Mouse (Mus musculus): ENCODE results near the gene Tmem267. TPM values are rescaled to one million over a fixed set of nuclear protein-coding genes. Genes with fewer than 3 reads are reported as not detected.

Gene Tmem267
- polyA plus RNA-seq, 1 experiment from 2014 or later = 1.3 TPM

DNA sequence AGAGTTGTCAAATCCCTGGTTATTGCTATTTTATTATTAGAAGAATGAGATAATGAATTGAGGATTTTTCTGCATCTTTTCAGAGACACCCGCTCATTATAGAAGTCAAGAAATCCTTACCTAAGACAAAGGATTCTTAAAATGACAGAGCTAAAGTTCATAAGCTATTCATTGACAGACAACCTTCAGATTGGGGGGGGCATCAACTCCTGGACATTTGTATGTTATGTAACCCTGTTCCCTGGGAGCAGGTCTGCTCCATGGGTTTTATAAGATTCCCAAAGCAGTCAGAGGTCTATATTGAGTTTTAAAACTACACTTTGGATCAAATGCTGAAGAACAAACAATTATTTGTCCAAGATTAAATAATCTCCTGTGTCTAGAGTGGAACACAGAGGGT is 158.7 kb downstream of the Tmem267 start:
- no peaks in the 10 kb centered on the region for H3K27me3 ChIP-seq (ENCODE audit: control insufficient read depth, insufficient read depth, low read length)
- DNase-seq (ENCODE audit: low spot score) (no peak), ATAC-seq (ENCODE audit: low FRiP score, low TSS enrichment) (no peak)
- H3K4me2 ChIP-seq (replicated peaks; ENCODE audit: low read depth) = no peak overlapping the region
- H3K4me3 ChIP-seq (ENCODE audit: low read depth, low read length) = no peak overlapping the region
- H3K9ac ChIP-seq (ENCODE audit: low read length) = no peak overlapping the region
- no peaks in the 10 kb centered on the region for H3K9me3 ChIP-seq (ENCODE audit: control insufficient read depth, low read length)
- no peak for TF ChIP-seq EP300 (optimal IDR thresholded peaks at IDR 0.05)
- no peak for TF ChIP-seq CTCF (IDR thresholded peaks at IDR 0.05; ENCODE audit: low read depth)
- 100% methylated on average over 1 of the region's 1 CpGs for WGBS
- H3K4me1 ChIP-seq (replicated peaks; ENCODE audit: control insufficient read depth, insufficient read depth) = no peaks in the 10 kb centered on the region
- H3K36me3 ChIP-seq (ENCODE audit: control insufficient read depth, insufficient read depth, low read length) = no peaks in the 10 kb centered on the region
- no peak overlapping the region for H3K27ac ChIP-seq (replicated peaks)

DNA sequence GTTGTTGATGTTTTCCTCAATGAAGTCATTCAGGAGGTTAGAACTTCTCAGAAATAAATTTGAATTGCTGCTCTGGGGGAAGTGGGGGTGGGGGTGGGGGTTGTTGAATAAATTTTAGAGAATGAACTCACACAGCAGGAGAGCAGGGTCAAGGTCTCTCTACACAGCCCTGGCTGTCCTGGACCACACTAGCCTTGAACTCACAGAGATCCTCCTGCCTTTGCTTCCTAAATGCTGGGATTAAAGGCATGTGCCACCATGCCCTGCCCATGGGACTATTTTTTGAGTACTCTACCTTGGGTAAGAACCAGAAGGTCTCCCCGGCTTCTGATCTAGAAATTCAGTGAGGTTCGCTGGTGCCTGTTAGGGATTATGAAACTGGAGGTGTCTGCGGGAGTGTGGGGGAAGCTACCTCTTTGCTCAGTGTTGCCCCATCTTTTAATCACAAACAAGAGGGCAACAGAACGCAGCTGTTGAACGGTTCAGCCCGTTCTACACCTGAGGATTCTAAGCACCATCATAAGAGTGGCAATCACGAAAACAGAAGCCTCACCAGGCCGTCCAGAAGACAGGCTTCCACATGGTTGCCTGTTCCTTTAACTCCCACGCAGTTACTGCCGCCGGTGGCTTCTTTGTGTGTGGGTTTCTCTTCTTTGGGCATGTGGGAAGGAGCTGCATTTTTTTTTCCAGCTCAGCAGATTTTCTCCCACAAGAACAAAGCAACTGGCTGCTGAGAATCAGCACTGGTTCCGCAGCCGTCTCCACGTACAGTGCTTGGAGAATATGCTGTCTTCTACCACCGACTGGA is 161.3 kb downstream of the Tmem267 start:
- no peaks in the 10 kb centered on the region for H3K4me1 ChIP-seq (replicated peaks; ENCODE audit: control insufficient read depth, insufficient read depth)
- H3K36me3 ChIP-seq (ENCODE audit: control insufficient read depth, insufficient read depth, low read length) = no peaks in the 10 kb centered on the region
- no peaks in the 10 kb centered on the region for H3K9me3 ChIP-seq (ENCODE audit: control insufficient read depth, low read length)
- no peak overlapping the region for H3K9ac ChIP-seq (ENCODE audit: low read length)
- DNase-seq (ENCODE audit: low spot score) = no peak
- 56% methylated on average over 15 of the region's 15 CpGs for WGBS
- no peak overlapping the region for H3K27ac ChIP-seq (replicated peaks)
- H3K4me3 ChIP-seq (ENCODE audit: low read depth, low read length) = no peak overlapping the region
- no peak for TF ChIP-seq EP300 (optimal IDR thresholded peaks at IDR 0.05)
- TF ChIP-seq CTCF (IDR thresholded peaks at IDR 0.05; ENCODE audit: low read depth) = no peak
- no peak overlapping the region for H3K4me2 ChIP-seq (replicated peaks; ENCODE audit: low read depth)
- no peak for ATAC-seq (ENCODE audit: low FRiP score, low TSS enrichment)
- no peaks in the 10 kb centered on the region for H3K27me3 ChIP-seq (ENCODE audit: control insufficient read depth, insufficient read depth, low read length)

DNA sequence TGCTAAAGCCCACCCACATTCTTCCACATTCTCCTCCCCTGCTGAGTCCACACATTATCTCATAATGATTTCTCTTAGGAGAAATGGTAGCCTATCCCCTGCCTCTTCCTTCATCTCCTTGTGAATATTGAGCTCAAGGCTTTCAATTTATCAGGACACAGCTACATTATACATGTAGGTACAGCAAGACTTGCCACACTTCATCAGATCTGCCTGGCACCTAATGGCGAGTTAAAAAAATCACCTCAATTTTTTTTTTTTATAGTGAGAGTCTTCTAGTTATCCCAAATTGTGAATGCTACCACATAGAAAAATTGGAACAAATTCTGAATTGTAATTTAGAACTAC is 161.8 kb downstream of the Tmem267 start:
- Histone ChIP-seq H3K9ac (ENCODE audit: low read length) (no peak overlapping the region), H3K4me1 (replicated peaks; ENCODE audit: control insufficient read depth, insufficient read depth) (no peaks in the 10 kb centered on the region), H3K27ac (replicated peaks) (no peak overlapping the region), H3K4me3 (ENCODE audit: low read depth, low read length) (no peak overlapping the region), H3K36me3 (ENCODE audit: control insufficient read depth, insufficient read depth, low read length) (no peaks in the 10 kb centered on the region), H3K4me2 (replicated peaks; ENCODE audit: low read depth) (no peak overlapping the region), H3K27me3 (ENCODE audit: control insufficient read depth, insufficient read depth, low read length) (no peaks in the 10 kb centered on the region), H3K9me3 (ENCODE audit: control insufficient read depth, low read length) (no peaks in the 10 kb centered on the region)
- TF ChIP-seq EP300 (optimal IDR thresholded peaks at IDR 0.05) (no peak), CTCF (IDR thresholded peaks at IDR 0.05; ENCODE audit: low read depth) (no peak)
- DNase-seq (ENCODE audit: low spot score) (no peak), ATAC-seq (ENCODE audit: low FRiP score, low TSS enrichment) (no peak)
- 88% methylated on average over 1 of the region's 1 CpGs for WGBS

DNA sequence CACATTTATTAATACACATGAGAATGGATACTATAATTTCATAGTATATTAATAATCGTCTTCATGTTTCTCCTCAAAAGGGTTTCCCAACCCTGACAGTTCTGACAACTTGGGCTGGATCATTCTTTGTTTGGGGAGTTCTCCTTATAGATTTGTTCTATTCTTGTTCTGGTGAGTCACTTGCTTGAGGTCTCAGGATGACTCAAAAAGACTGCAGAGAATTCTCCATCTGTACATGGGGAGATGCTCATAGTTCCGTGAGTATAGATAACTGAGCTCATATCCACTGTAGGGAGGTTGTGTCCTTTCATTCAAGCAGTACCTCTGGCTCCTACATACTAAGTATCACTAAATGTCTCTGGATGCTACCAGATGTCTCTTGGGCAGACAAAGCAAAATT is 166.9 kb downstream of the Tmem267 start:
- no peaks in the 10 kb centered on the region for H3K36me3 ChIP-seq (ENCODE audit: control insufficient read depth, insufficient read depth, low read length)
- no peak for ATAC-seq (ENCODE audit: low FRiP score, low TSS enrichment)
- H3K4me3 ChIP-seq (ENCODE audit: low read depth, low read length) = no peak overlapping the region
- 80% methylated on average over 2 of the region's 2 CpGs for WGBS
- no peaks in the 10 kb centered on the region for H3K4me1 ChIP-seq (replicated peaks; ENCODE audit: control insufficient read depth, insufficient read depth)
- DNase-seq (ENCODE audit: low spot score) = no peak
- no peak overlapping the region for H3K4me2 ChIP-seq (replicated peaks; ENCODE audit: low read depth)
- TF ChIP-seq CTCF (IDR thresholded peaks at IDR 0.05; ENCODE audit: low read depth) = no peak
- no peak for TF ChIP-seq EP300 (optimal IDR thresholded peaks at IDR 0.05)
- H3K9ac ChIP-seq (ENCODE audit: low read length) = no peak overlapping the region
- H3K27me3 ChIP-seq (ENCODE audit: control insufficient read depth, insufficient read depth, low read length) = no peaks in the 10 kb centered on the region
- H3K9me3 ChIP-seq (ENCODE audit: control insufficient read depth, low read length) = no peaks in the 10 kb centered on the region
- no peak overlapping the region for H3K27ac ChIP-seq (replicated peaks)

DNA sequence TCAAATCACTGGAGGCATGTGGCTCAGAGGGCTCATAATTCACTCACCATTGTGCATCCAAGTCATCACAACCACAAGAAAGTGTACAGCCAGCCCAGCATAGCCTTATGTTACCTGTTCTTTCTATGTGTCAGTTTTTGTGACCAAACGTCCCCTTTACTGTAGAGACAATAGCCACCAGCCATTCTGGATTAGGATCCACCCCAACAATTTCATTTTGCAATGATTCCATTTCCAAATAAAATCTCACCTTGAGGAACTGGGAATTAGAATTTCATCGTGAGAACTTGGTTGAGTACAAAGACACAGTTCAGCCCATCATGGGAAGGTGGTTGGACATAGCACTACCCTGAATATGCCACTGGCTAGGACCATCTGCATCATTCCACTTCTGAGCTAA is 168.4 kb downstream of the Tmem267 start:
- TF ChIP-seq EP300 (optimal IDR thresholded peaks at IDR 0.05) (no peak), CTCF (IDR thresholded peaks at IDR 0.05; ENCODE audit: low read depth) (no peak)
- Histone ChIP-seq H3K27me3 (ENCODE audit: control insufficient read depth, insufficient read depth, low read length) (no peaks in the 10 kb centered on the region), H3K4me2 (replicated peaks; ENCODE audit: low read depth) (no peak overlapping the region), H3K9ac (ENCODE audit: low read length) (no peak overlapping the region), H3K27ac (replicated peaks) (no peak overlapping the region), H3K36me3 (ENCODE audit: control insufficient read depth, insufficient read depth, low read length) (no peaks in the 10 kb centered on the region), H3K9me3 (ENCODE audit: control insufficient read depth, low read length) (no peaks in the 10 kb centered on the region), H3K4me1 (replicated peaks; ENCODE audit: control insufficient read depth, insufficient read depth) (no peaks in the 10 kb centered on the region), H3K4me3 (ENCODE audit: low read depth, low read length) (no peak overlapping the region)
- no peak for ATAC-seq (ENCODE audit: low FRiP score, low TSS enrichment)
- whole genome bisulfite sequencing = 75% methylated on average over 2 of the region's 2 CpGs
- no peak for DNase-seq (ENCODE audit: low spot score)

DNA sequence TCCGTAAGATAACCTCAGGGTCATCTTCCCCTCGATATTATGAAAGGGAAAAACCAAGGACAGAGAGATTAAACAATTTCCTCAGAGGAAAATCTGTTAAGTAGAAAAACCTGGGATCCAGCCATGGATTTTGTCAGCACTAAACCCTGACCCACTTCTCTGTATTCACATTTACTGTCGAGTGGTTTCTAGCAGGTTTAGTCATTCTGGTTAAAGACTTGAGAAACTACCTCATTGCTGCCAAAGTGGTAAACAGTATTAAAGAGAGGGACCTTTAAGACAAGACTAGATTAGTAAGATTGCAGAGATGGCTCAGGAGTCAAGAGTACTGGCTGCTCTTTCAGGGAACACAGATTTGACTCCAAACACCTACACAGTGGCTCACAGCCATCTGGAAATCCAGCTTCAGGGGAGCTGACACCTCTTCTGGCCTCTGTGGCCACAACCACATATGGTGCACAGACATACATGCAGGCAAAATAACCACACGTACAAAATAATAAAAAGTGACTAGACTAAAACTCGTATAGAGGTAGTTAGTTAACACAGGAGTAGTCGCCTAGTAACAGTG is 169.1 kb downstream of the Tmem267 start:
- Histone ChIP-seq H3K4me1 (replicated peaks; ENCODE audit: control insufficient read depth, insufficient read depth) (no peaks in the 10 kb centered on the region), H3K9me3 (ENCODE audit: control insufficient read depth, low read length) (no peaks in the 10 kb centered on the region), H3K27ac (replicated peaks) (no peak overlapping the region), H3K9ac (ENCODE audit: low read length) (no peak overlapping the region), H3K36me3 (ENCODE audit: control insufficient read depth, insufficient read depth, low read length) (no peaks in the 10 kb centered on the region), H3K4me2 (replicated peaks; ENCODE audit: low read depth) (no peak overlapping the region), H3K27me3 (ENCODE audit: control insufficient read depth, insufficient read depth, low read length) (no peaks in the 10 kb centered on the region), H3K4me3 (ENCODE audit: low read depth, low read length) (no peak overlapping the region)
- no peak for ATAC-seq (ENCODE audit: low FRiP score, low TSS enrichment)
- TF ChIP-seq EP300 (optimal IDR thresholded peaks at IDR 0.05) = no peak
- TF ChIP-seq CTCF (IDR thresholded peaks at IDR 0.05; ENCODE audit: low read depth) = no peak
- 73% methylated on average over 6 of the region's 6 CpGs for WGBS
- DNase-seq (ENCODE audit: low spot score) = no peak

Other genes starting within 250 kb of the Tmem267 start
- 41.8 and 47.1 TPM in 2 replicates for gene Paip1, start 59.4 kb upstream of the Tmem267 start, polyA plus RNA-seq (2015; fragmentation: Nextera tagmentation; extraction: Ambion mirVana)
- gene 4833420G17Rik, start 25.3 kb upstream of the Tmem267 start, polyA plus RNA-seq (2015; fragmentation: Nextera tagmentation; extraction: Ambion mirVana) = 24.1 and 24.4 TPM in 2 replicates
- 0.75 and 1.2 TPM in 2 replicates for gene 3110070M22Rik, start 344 bp downstream of the Tmem267 start, polyA plus RNA-seq (2015; fragmentation: Nextera tagmentation; extraction: Ambion mirVana)
- gene Ccl28, start 135.8 kb downstream of the Tmem267 start, polyA plus RNA-seq (2015; fragmentation: Nextera tagmentation; extraction: Ambion mirVana) = 0.10 and 0.31 TPM in 2 replicates
- 131 and 140 TPM in 2 replicates for gene Hmgcs1, start 202.3 kb downstream of the Tmem267 start, polyA plus RNA-seq (2015; fragmentation: Nextera tagmentation; extraction: Ambion mirVana)